Mouse (Mus musculus): ENCODE measurements around the gene BC055324. TPM values are rescaled to one million over a fixed set of nuclear protein-coding genes. Genes with fewer than 3 reads are reported as not detected.
"Not testable (repeated sequence)": the region's sequence is repeated elsewhere in the genome, so short reads cannot be mapped to it uniquely, and the experiment has no call there.

Gene BC055324
- 46.6 and 48.2 TPM in 2 replicates for polyA plus RNA-seq (2016; fragmentation: Nextera tagmentation; extraction: Ambion mirVana)

GRCm38 (mm10) chr1:163994721-163995608 is at the start of gene BC055324, which contains the start of gene Mettl18:
Gene BC055324, minus strand, starts transcription at chr1:163994796.
Gene Mettl18, plus strand, starts transcription at chr1:163994889.
- 4% methylated on average over 43 of the region's 43 CpGs for WGBS
- Histone ChIP-seq H3K27me3 (replicated peaks; ENCODE audit: low read depth, poor library complexity, severe bottlenecking) (no peaks in the 10 kb centered on the region), H3K27ac (replicated peaks) (peak within 1 kb of the TSS; percentile 91), H3K4me3 (peak within 1 kb of the TSS; percentile 80), H3K9me3 (no peaks in the 10 kb centered on the region), H3K36me3 (replicated peaks) (peaks cover 10% of the 10 kb centered on the region; the same call in 1 of the 2 replicates), H3K4me1 (peaks cover 6% of the 10 kb centered on the region)
- peak; percentile 92 for DNase-seq (ENCODE audit: low spot score)

GRCm38 (mm10) chr1:164043549-164043948 is 49.0 kb upstream of the BC055324 start:
- H3K27ac ChIP-seq (replicated peaks), result no peak overlapping the region
- no peaks in the 10 kb centered on the region for H3K9me3 ChIP-seq
- no peaks in the 10 kb centered on the region for H3K4me1 ChIP-seq
- H3K36me3 ChIP-seq (replicated peaks), result no peaks in the 10 kb centered on the region
- H3K4me3 ChIP-seq, result no peak overlapping the region
- DNase-seq (ENCODE audit: low spot score), result no peak
- 74% methylated on average over 3 of the region's 3 CpGs for WGBS
- no peaks in the 10 kb centered on the region for H3K27me3 ChIP-seq (replicated peaks; ENCODE audit: low read depth, poor library complexity, severe bottlenecking)

- no peaks in the 10 kb centered on the region for H3K4me1 ChIP-seq
- H3K27me3 ChIP-seq (replicated peaks; ENCODE audit: low read depth, poor library complexity, severe bottlenecking), result no peaks in the 10 kb centered on the region
- no peak overlapping the region for H3K27ac ChIP-seq (replicated peaks)
- no peak overlapping the region for H3K4me3 ChIP-seq
- no peak for DNase-seq (ENCODE audit: low spot score)
- 81% methylated on average over 10 of the region's 10 CpGs for WGBS
- H3K9me3 ChIP-seq, result no peaks in the 10 kb centered on the region
- no peaks in the 10 kb centered on the region for H3K36me3 ChIP-seq (replicated peaks)
These were observed 46.0 kb upstream of the BC055324 start for GRCm38 (mm10) chr1:164040385-164041135.

GRCm38 (mm10) chr1:164027416-164027815 is 32.8 kb upstream of the BC055324 start:
- WGBS, result 58% methylated on average over 5 of the region's 5 CpGs
- DNase-seq (ENCODE audit: low spot score), result no peak
- Histone ChIP-seq H3K27me3 (replicated peaks; ENCODE audit: low read depth, poor library complexity, severe bottlenecking) (no peaks in the 10 kb centered on the region), H3K4me3 (no peak overlapping the region), H3K27ac (replicated peaks) (no peak overlapping the region), H3K9me3 (no peaks in the 10 kb centered on the region), H3K4me1 (no peaks in the 10 kb centered on the region), H3K36me3 (replicated peaks) (no peaks in the 10 kb centered on the region)

GRCm38 (mm10) chr1:164025685-164026084 is 31.1 kb upstream of the BC055324 start:
- 88% methylated on average over 4 of the region's 4 CpGs for WGBS
- no peaks in the 10 kb centered on the region for H3K36me3 ChIP-seq (replicated peaks)
- H3K9me3 ChIP-seq, result no peaks in the 10 kb centered on the region
- H3K27ac ChIP-seq (replicated peaks), result no peak overlapping the region
- no peaks in the 10 kb centered on the region for H3K4me1 ChIP-seq
- H3K27me3 ChIP-seq (replicated peaks; ENCODE audit: low read depth, poor library complexity, severe bottlenecking), result no peaks in the 10 kb centered on the region
- DNase-seq (ENCODE audit: low spot score), result no peak
- no peak overlapping the region for H3K4me3 ChIP-seq

- H3K27ac ChIP-seq (replicated peaks); H3K36me3 ChIP-seq (replicated peaks); H3K4me1 ChIP-seq; DNase-seq (ENCODE audit: low spot score); H3K4me3 ChIP-seq; H3K9me3 ChIP-seq; H3K27me3 ChIP-seq (replicated peaks; ENCODE audit: low read depth, poor library complexity, severe bottlenecking): not testable (repeated sequence)
- 77% methylated on average over 5 of the region's 5 CpGs for WGBS
These were observed 27.5 kb upstream of the BC055324 start for GRCm38 (mm10) chr1:164022106-164022505.

GRCm38 (mm10) chr1:164020746-164021145 is 26.1 kb upstream of the BC055324 start:
- H3K4me1 ChIP-seq; H3K27ac ChIP-seq (replicated peaks); H3K9me3 ChIP-seq; H3K4me3 ChIP-seq; H3K27me3 ChIP-seq (replicated peaks; ENCODE audit: low read depth, poor library complexity, severe bottlenecking); H3K36me3 ChIP-seq (replicated peaks); DNase-seq (ENCODE audit: low spot score): not testable (repeated sequence)
- WGBS, result 88% methylated on average over 3 of the region's 3 CpGs

- no peaks in the 10 kb centered on the region for H3K4me1 ChIP-seq
- H3K36me3 ChIP-seq (replicated peaks), result no peaks in the 10 kb centered on the region
- H3K9me3 ChIP-seq, result no peaks in the 10 kb centered on the region
- no peaks in the 10 kb centered on the region for H3K27me3 ChIP-seq (replicated peaks; ENCODE audit: low read depth, poor library complexity, severe bottlenecking)
- H3K27ac ChIP-seq (replicated peaks), result no peak overlapping the region
- WGBS, result 73% methylated on average over 6 of the region's 6 CpGs
- no peak overlapping the region for H3K4me3 ChIP-seq
- DNase-seq (ENCODE audit: low spot score), result no peak
These were observed 25.2 kb upstream of the BC055324 start for GRCm38 (mm10) chr1:164019789-164020188.

- Histone ChIP-seq H3K4me3 (no peak overlapping the region), H3K9me3 (no peaks in the 10 kb centered on the region), H3K27me3 (replicated peaks; ENCODE audit: low read depth, poor library complexity, severe bottlenecking) (no peaks in the 10 kb centered on the region), H3K4me1 (no peaks in the 10 kb centered on the region), H3K36me3 (replicated peaks) (no peaks in the 10 kb centered on the region), H3K27ac (replicated peaks) (no peak overlapping the region)
- DNase-seq (ENCODE audit: low spot score), result no peak
- WGBS, result 89% methylated on average over 16 of the region's 16 CpGs
These were observed 23.8 kb upstream of the BC055324 start for GRCm38 (mm10) chr1:164018221-164018896.

GRCm38 (mm10) chr1:164014616-164015015 is 20.0 kb upstream of the BC055324 start:
- no peak overlapping the region for H3K27ac ChIP-seq (replicated peaks)
- H3K4me3 ChIP-seq, result no peak overlapping the region
- H3K27me3 ChIP-seq (replicated peaks; ENCODE audit: low read depth, poor library complexity, severe bottlenecking), result no peaks in the 10 kb centered on the region
- H3K9me3 ChIP-seq, result no peaks in the 10 kb centered on the region
- no peaks in the 10 kb centered on the region for H3K4me1 ChIP-seq
- H3K36me3 ChIP-seq (replicated peaks), result no peaks in the 10 kb centered on the region
- DNase-seq (ENCODE audit: low spot score), result no peak
- WGBS, result 76% methylated on average over 1 of the region's 1 CpGs

- Histone ChIP-seq H3K27ac (replicated peaks) (no peak overlapping the region), H3K9me3 (no peaks in the 10 kb centered on the region), H3K36me3 (replicated peaks) (no peaks in the 10 kb centered on the region), H3K27me3 (replicated peaks; ENCODE audit: low read depth, poor library complexity, severe bottlenecking) (no peaks in the 10 kb centered on the region), H3K4me3 (no peak overlapping the region), H3K4me1 (no peaks in the 10 kb centered on the region)
- peak; percentile 35 for DNase-seq (ENCODE audit: low spot score)
- WGBS, result 45% methylated on average over 2 of the region's 2 CpGs
These were observed 14.6 kb upstream of the BC055324 start for GRCm38 (mm10) chr1:164009235-164009634.

- Histone ChIP-seq H3K27me3 (replicated peaks; ENCODE audit: low read depth, poor library complexity, severe bottlenecking) (no peaks in the 10 kb centered on the region), H3K9me3 (no peaks in the 10 kb centered on the region), H3K4me3 (no peak overlapping the region), H3K36me3 (replicated peaks) (no peaks in the 10 kb centered on the region), H3K27ac (replicated peaks) (no peak overlapping the region), H3K4me1 (no peaks in the 10 kb centered on the region)
- no peak for DNase-seq (ENCODE audit: low spot score)
- WGBS, result 76% methylated on average over 3 of the region's 3 CpGs
These were observed 9.7 kb upstream of the BC055324 start for GRCm38 (mm10) chr1:164004311-164004710.

All from embryonic facial prominence, embryonic 10.5 days (tissue).